8 mouse cellular contexts compared by ENCODE assay signal in the genomic region with DNA sequence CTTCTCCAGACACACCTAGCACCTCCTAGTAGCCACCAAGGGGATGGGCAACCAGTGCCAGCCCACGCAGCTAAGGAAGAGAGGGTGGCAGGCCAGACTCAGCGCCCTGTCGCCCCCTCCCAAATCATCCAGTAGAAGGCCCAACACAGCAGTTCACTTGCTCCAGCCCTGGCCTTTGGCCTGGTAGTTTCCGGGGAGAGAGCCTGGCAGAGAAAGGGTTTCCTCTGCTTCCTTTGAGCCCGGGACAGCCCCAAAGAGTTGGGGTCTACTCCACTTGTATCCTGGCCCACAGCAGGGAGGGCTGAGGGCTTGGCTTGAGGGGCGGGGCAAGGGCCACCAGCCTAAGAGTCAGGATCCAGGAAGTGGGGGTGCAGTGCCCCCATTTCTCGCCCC. TPM values are rescaled to one million over a fixed set of nuclear protein-coding genes. Genes with fewer than 3 reads are reported as not detected.
DNase-seq lines count a peak whose midpoint lies in the region; ATAC-seq and TF ChIP-seq lines count a peak whose summit lies in the region.

No protein-coding gene starts in this region.

- H3K4me2 ChIP-seq in liver, postnatal 0 days (ENCODE audit: low read depth, low read length) = peak overlapping the region; percentile 36; the same call in 1 of the 2 replicates

- ATAC-seq in liver, postnatal 0 days = no peak

- peak overlapping the region; percentile 49 for H3K27ac ChIP-seq in gastrocnemius, adult 2 months
- H3K27ac ChIP-seq in liver, postnatal 0 days (ENCODE audit: low read depth) = no peak overlapping the region

- peaks cover 45% of the 10 kb centered on the region for H3K4me1 ChIP-seq in liver, postnatal 0 days (ENCODE audit: insufficient read depth)

- H3K36me3 ChIP-seq in liver, postnatal 0 days (replicated peaks; ENCODE audit: insufficient read depth, low read length) = peaks cover 24% of the 10 kb centered on the region

- TF ChIP-seq EP300 in liver, postnatal 0 days (IDR thresholded peaks at IDR 0.05; ENCODE audit: low read depth) = no peak

- 48% methylated on average over 7 of the region's 7 CpGs for WGBS in liver, postnatal 0 days (ENCODE audit: insufficient replicate concordance)

- peak overlapping the region; percentile 46 for H3K4me3 ChIP-seq in gastrocnemius, adult 2 months
- H3K4me3 ChIP-seq in liver, postnatal 0 days (ENCODE audit: low read depth, low read length) = no peak overlapping the region

- H3K9ac ChIP-seq in liver, postnatal 0 days (replicated peaks) = no peak overlapping the region

- intact Hi-C loops in gastrocnemius, adult 2 months (cut with DNase I) = no loop called here
- intact Hi-C loops in gastrocnemius, postnatal 36 days (cut with DNase I) = no loop called here

- H3K27me3 ChIP-seq in liver, postnatal 0 days (ENCODE audit: insufficient read depth, low read length) = no peaks in the 10 kb centered on the region

- no peak for TF ChIP-seq CTCF in gastrocnemius, adult 2 months (IDR thresholded peaks at IDR 0.05)
- no peak for TF ChIP-seq CTCF in liver, postnatal 0 days (IDR thresholded peaks at IDR 0.05; ENCODE audit: low read depth)

- no peak for DNase-seq in gastrocnemius, adult 2 months
- no peak for DNase-seq in gastrocnemius, postnatal 36 days
- peak; percentile 34 for DNase-seq in thymus, postnatal 4 days
- no peak for DNase-seq in thymus, adult 18-20 months
- no peak for DNase-seq in liver, postnatal 0 days
- no peak for DNase-seq in cerebellum, adult 9-10 months
- DNase-seq in cerebellum, adult 9-11 months = no peak
- DNase-seq in frontal cortex, adult 2 months (ENCODE audit: extremely low spot score in 1 of 2, low spot score in 1 of 2) = no peak

- H3K9me3 ChIP-seq in liver, postnatal 0 days (ENCODE audit: low read length) = no peaks in the 10 kb centered on the region

RNA-seq across cellular contexts. Expression of a gene that starts 6.6 kb away (rescaled TPM):
- total RNA-seq in gastrocnemius, adult 2 months (2021) = 1 to 10 TPM; 2.1 to 2.2 TPM
- total RNA-seq in gastrocnemius, postnatal 36 days (2021) = 1 to 10 TPM; 1.6 to 3.0 TPM
- 2.8 and 4.7 TPM in 2 replicates for polyA plus RNA-seq in liver, postnatal 0 days (2015; fragmentation: Nextera tagmentation; extraction: Ambion mirVana)
- 45.4 and 46.4 TPM in 2 replicates for polyA plus RNA-seq in frontal cortex, adult 2 months (2012; rRNA removed)

RNA-seq across cellular contexts. Expression of a gene that starts 38.7 kb away (rescaled TPM):
- 1 to 10 TPM; 1.5 to 1.6 TPM for total RNA-seq in gastrocnemius, adult 2 months (2021)
- 1 to 10 TPM; 1.5 to 1.9 TPM for total RNA-seq in gastrocnemius, postnatal 36 days (2021)
- 3.1 and 3.9 TPM in 2 replicates for polyA plus RNA-seq in liver, postnatal 0 days (2015; fragmentation: Nextera tagmentation; extraction: Ambion mirVana)
- polyA plus RNA-seq in frontal cortex, adult 2 months (2012; rRNA removed) = 6.9 and 7.6 TPM in 2 replicates

RNA-seq across cellular contexts. Expression of a gene that starts 56.7 kb away (rescaled TPM):
- under 1 TPM; 0.69 to 0.95 TPM for total RNA-seq in gastrocnemius, adult 2 months (2021)
- 1 to 10 TPM in 1 of 2 experiments, under 1 TPM in 1; 0.79 to 1.1 TPM for total RNA-seq in gastrocnemius, postnatal 36 days (2021)
- polyA plus RNA-seq in liver, postnatal 0 days (2015; fragmentation: Nextera tagmentation; extraction: Ambion mirVana) = 1.9 and 2.0 TPM in 2 replicates
- polyA plus RNA-seq in frontal cortex, adult 2 months (2012; rRNA removed) = 2.8 and 3.3 TPM in 2 replicates
